Mouse (Mus musculus) midbrain, postnatal 0 days (tissue): ENCODE data around the gene Col6a4. TPM values are rescaled to one million over a fixed set of nuclear protein-coding genes. Genes with fewer than 3 reads are reported as not detected.

Experiments used
- ATAC-seq: fragments of 200-750 bp; cut with Nextera tagmentation; 2 replicates; pipeline ENCODE4 v1.8.0; 2017; ENCODE audit warnings: moderate number of reproducible peaks, mild to moderate bottlenecking, moderate TSS enrichment, moderate library complexity; ENCODE audit not compliant: low FRiP score
- DNase-seq: peaks from one replicate; pipeline ENCODE4 v3.0.0-alpha.2; 2015; ENCODE audit warnings: low spot score
- H3K27ac ChIP-seq: fragments of 300-500 bp; sonication (generic); 2 replicates; pipeline ENCODE4 v1.5.1; 2014; ENCODE audit warnings: low read depth, mild to moderate bottlenecking, low read length, mixed read lengths
- H3K27me3 ChIP-seq: fragments of 300-500 bp; sonication (generic); 2 replicates; pipeline ENCODE4 v1.6.1; 2014; ENCODE audit warnings: low read length, control low read depth, mixed read lengths; ENCODE audit not compliant: insufficient read depth
- H3K36me3 ChIP-seq: fragments of 300-500 bp; sonication (generic); 2 replicates; pipeline ENCODE4 v1.6.1; 2014; ENCODE audit warnings: low read length, control low read depth, mixed read lengths; ENCODE audit not compliant: insufficient read depth
- H3K4me1 ChIP-seq: fragments of 300-500 bp; sonication (generic); 2 replicates; pipeline ENCODE4 v1.6.1; 2014; ENCODE audit warnings: mild to moderate bottlenecking, control low read depth, antibody characterized with exemption, low read length, mixed read lengths; ENCODE audit not compliant: insufficient read depth
- H3K4me2 ChIP-seq: fragments of 300-500 bp; sonication (generic); 2 replicates; pipeline ENCODE4 v1.6.1; 2014; ENCODE audit warnings: low read depth, mild to moderate bottlenecking, low read length, mixed read lengths; ENCODE audit not compliant: poor library complexity, severe bottlenecking
- H3K4me3 ChIP-seq: fragments of 300-500 bp; sonication (generic); 2 replicates; pipeline ENCODE4 v1.5.1; 2014; ENCODE audit warnings: low read depth, mild to moderate bottlenecking, low read length, moderate library complexity
- H3K9ac ChIP-seq: fragments of 300-500 bp; sonication (generic); replicated peaks from 2 replicates; pipeline ENCODE4 v1.6.1; 2014; ENCODE audit warnings: mild to moderate bottlenecking, low read length, moderate library complexity, mixed read lengths; ENCODE audit not compliant: poor library complexity, severe bottlenecking
- H3K9me3 ChIP-seq: fragments of 300-500 bp; sonication (generic); 2 replicates; pipeline ENCODE4 v1.6.1; 2016; ENCODE audit warnings: low read length, control low read depth
- CTCF ChIP-seq: IDR thresholded peaks from 2 replicates; pipeline ENCODE4 v1.5.1; 2016; ENCODE audit warnings: antibody characterized with exemption, mild to moderate bottlenecking
- WGBS: fragments of 180-500 bp; shearing (Covaris S2); extraction: QIAGEN DNeasy Blood & Tissue Kit; methylation state at CpG from one replicate; pipeline ENCODE4 v1.1.7; 2014; 5-methylcytosine and 5-hydroxymethylcytosine counted together
- polyA plus RNA-seq: library from polyadenylated mRNA; unstranded; fragments of >200 nt; fragmentation: Nextera tagmentation; extraction: Ambion mirVana; gene quantifications from 2 replicates; pipeline ENCODE4 v1.2.1, GENCODE M21; 2015
- total RNA-seq: library from RNA; depleted of rRNA; stranded (reverse); fragments of >200 nt; gene quantifications from 2 replicates; pipeline ENCODE4 v1.2.3, GENCODE M21; 2014

Gene Col6a4
- total and polyA plus RNA-seq, 2 experiments from 2014 or later, result 1.3 to 2.6 TPM

- Histone ChIP-seq H3K9me3 (no peaks in the 10 kb centered on the region), H3K4me3 (no peak overlapping the region), H3K9ac (no peak overlapping the region), H3K4me1 (peaks cover 12% of the 10 kb centered on the region), H3K36me3 (no peaks in the 10 kb centered on the region), H3K27ac (no peak overlapping the region), H3K27me3 (no peaks in the 10 kb centered on the region), H3K4me2 (no peak overlapping the region)
- 78% methylated on average over 7 of the region's 7 CpGs for WGBS
- no peak for TF ChIP-seq CTCF
- DNase-seq, result no peak
- no peak for ATAC-seq
Observed at GRCm38 (mm10) chr9:106130250-106130649, 33.7 kb upstream of the Col6a4 start.

- no peak overlapping the region for H3K4me2 ChIP-seq
- ATAC-seq, result no peak
- 0 out of 2 replicates have a peak, but pooled peaks cover 3% of the 10 kb centered on the region for H3K9me3 ChIP-seq
- WGBS, result 93% methylated on average over 2 of the region's 2 CpGs
- peaks cover 12% of the 10 kb centered on the region for H3K4me1 ChIP-seq
- no peak overlapping the region for H3K4me3 ChIP-seq
- H3K36me3 ChIP-seq, result no peaks in the 10 kb centered on the region
- no peaks in the 10 kb centered on the region for H3K27me3 ChIP-seq
- TF ChIP-seq CTCF, result no peak
- no peak overlapping the region for H3K27ac ChIP-seq
- DNase-seq, result no peak
- no peak overlapping the region for H3K9ac ChIP-seq
Observed at GRCm38 (mm10) chr9:106129072-106129471, 32.5 kb upstream of the Col6a4 start.

- peak overlapping the region; percentile 59; the same call in 1 of the 2 replicates for H3K27ac ChIP-seq
- H3K36me3 ChIP-seq, result no peaks in the 10 kb centered on the region
- H3K4me3 ChIP-seq, result no peak overlapping the region
- ATAC-seq (peak; percentile 82), DNase-seq (peak; percentile 91)
- no peak overlapping the region for H3K4me2 ChIP-seq
- peaks cover 12% of the 10 kb centered on the region for H3K4me1 ChIP-seq
- 0 out of 2 replicates have a peak, but pooled peaks cover 3% of the 10 kb centered on the region for H3K9me3 ChIP-seq
- H3K9ac ChIP-seq, result no peak overlapping the region
- TF ChIP-seq CTCF, result no peak
- H3K27me3 ChIP-seq, result no peaks in the 10 kb centered on the region
- 0% methylated on average over 2 of the region's 2 CpGs for WGBS
Observed at GRCm38 (mm10) chr9:106126786-106127251, 30.2 kb upstream of the Col6a4 start.

- H3K4me2 ChIP-seq, result no peak overlapping the region
- H3K4me3 ChIP-seq, result no peak overlapping the region
- H3K4me1 ChIP-seq, result peaks cover 12% of the 10 kb centered on the region
- peak; percentile 62 for DNase-seq
- H3K9ac ChIP-seq, result no peak overlapping the region
- H3K27me3 ChIP-seq, result no peaks in the 10 kb centered on the region
- H3K9me3 ChIP-seq, result 0 out of 2 replicates have a peak, but pooled peaks cover 3% of the 10 kb centered on the region
- H3K36me3 ChIP-seq, result no peaks in the 10 kb centered on the region
- TF ChIP-seq CTCF, result peak; percentile 85
- H3K27ac ChIP-seq, result no peak overlapping the region
- 49% methylated on average over 4 of the region's 4 CpGs for WGBS
- no peak for ATAC-seq
Observed at GRCm38 (mm10) chr9:106123599-106123998, 27.0 kb upstream of the Col6a4 start.

GRCm38 (mm10) chr9:106119075-106119474 is 22.5 kb upstream of the Col6a4 start:
- no peaks in the 10 kb centered on the region for H3K9me3 ChIP-seq
- WGBS, result 35% methylated on average over 9 of the region's 9 CpGs
- peak; percentile 9 for DNase-seq
- H3K27me3 ChIP-seq, result no peaks in the 10 kb centered on the region
- no peak for TF ChIP-seq CTCF
- H3K36me3 ChIP-seq, result no peaks in the 10 kb centered on the region
- no peak for ATAC-seq
- H3K27ac ChIP-seq, result no peak overlapping the region
- H3K9ac ChIP-seq, result no peak overlapping the region
- H3K4me2 ChIP-seq, result no peak overlapping the region
- no peak overlapping the region for H3K4me3 ChIP-seq
- no peaks in the 10 kb centered on the region for H3K4me1 ChIP-seq

- DNase-seq (peak; percentile 51), ATAC-seq (no peak)
- Histone ChIP-seq H3K4me1 (no peaks in the 10 kb centered on the region), H3K4me2 (peak overlapping the region; percentile 41), H3K9me3 (no peaks in the 10 kb centered on the region), H3K4me3 (peak overlapping the region; percentile 10; the same call in 1 of the 2 replicates), H3K36me3 (no peaks in the 10 kb centered on the region), H3K9ac (0 out of 2 replicates have a peak overlapping the region, but pooled peaks have one; percentile 19), H3K27ac (no peak overlapping the region), H3K27me3 (no peaks in the 10 kb centered on the region)
- TF ChIP-seq CTCF, result no peak
- WGBS, result 13% methylated on average over 13 of the region's 13 CpGs
Observed at GRCm38 (mm10) chr9:106115801-106116424, 19.3 kb upstream of the Col6a4 start.
